ENCODE assay signal across 24 mouse cellular contexts in the genomic region with DNA sequence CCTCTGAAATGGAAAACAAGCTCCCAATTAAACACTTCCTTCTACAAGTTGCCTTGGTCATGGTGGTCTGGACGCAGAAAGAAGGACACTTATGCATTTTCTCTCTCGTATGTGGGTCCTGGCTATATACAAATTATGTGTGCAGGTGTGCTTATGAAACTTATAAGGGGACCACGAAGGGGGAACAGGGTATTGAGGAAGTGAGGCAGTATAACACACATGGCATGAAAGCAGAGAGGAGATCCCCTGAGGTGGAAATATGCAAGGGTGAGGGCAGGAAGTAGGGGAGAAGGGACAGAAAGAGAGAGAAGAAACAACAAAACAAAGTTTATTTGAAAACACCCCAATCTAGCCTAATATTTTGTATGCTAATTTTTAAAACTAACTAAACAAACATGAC.
"Had no signal": no experiment of that assay in that cellular context is flagged by ENCODE, and none has a peak within 500 bp of the region (broad histone marks: within the 10 kb centered on the region; RNA-seq: fewer than 3 reads in every experiment).

No protein-coding gene starts in this region.

- H3K4me2 ChIP-seq: limb, embryonic 13.5 days; liver, embryonic 12.5 days; liver, embryonic 15.5 days; lung, embryonic 15.5 days; midbrain, embryonic 12.5 days; midbrain, embryonic 15.5 days; neural tube, embryonic 12.5 days; neural tube, embryonic 15.5 days had no signal

- H3K4me3 ChIP-seq: limb, embryonic 13.5 days; liver, embryonic 12.5 days; liver, embryonic 15.5 days; lung, embryonic 15.5 days; midbrain, embryonic 12.5 days; midbrain, embryonic 15.5 days; neural tube, embryonic 12.5 days; neural tube, embryonic 15.5 days had no signal

- H3K27ac ChIP-seq: kidney, postnatal 0 days; limb, embryonic 13.5 days; liver, embryonic 12.5 days; liver, embryonic 15.5 days; lung, embryonic 15.5 days; midbrain, embryonic 12.5 days; midbrain, embryonic 15.5 days; neural tube, embryonic 12.5 days; neural tube, embryonic 15.5 days; stomach, postnatal 0 days had no signal

- ATAC-seq: intestine, embryonic 16.5 days; liver, embryonic 12.5 days; midbrain, embryonic 15.5 days had no signal

- H3K9me3 ChIP-seq: limb, embryonic 13.5 days; liver, embryonic 12.5 days; liver, embryonic 15.5 days; lung, embryonic 15.5 days; midbrain, embryonic 12.5 days; midbrain, embryonic 15.5 days; neural tube, embryonic 12.5 days; neural tube, embryonic 15.5 days had no signal

- H3K36me3 ChIP-seq: limb, embryonic 13.5 days; liver, embryonic 12.5 days; liver, embryonic 15.5 days; lung, embryonic 15.5 days; midbrain, embryonic 12.5 days; midbrain, embryonic 15.5 days; neural tube, embryonic 12.5 days; neural tube, embryonic 15.5 days had no signal

- H3K9ac ChIP-seq: limb, embryonic 13.5 days; liver, embryonic 12.5 days; liver, embryonic 15.5 days; lung, embryonic 15.5 days; midbrain, embryonic 12.5 days; midbrain, embryonic 15.5 days; neural tube, embryonic 12.5 days; neural tube, embryonic 15.5 days had no signal

- H3K4me1 ChIP-seq: limb, embryonic 13.5 days; liver, embryonic 12.5 days; liver, embryonic 15.5 days; lung, embryonic 15.5 days; midbrain, embryonic 15.5 days; neural tube, embryonic 15.5 days had no signal

- DNase-seq: kidney, adult 18-20 months; kidney, postnatal 25 days; left cerebral cortex, postnatal 4 days; liver; lung, adult 18-20 months; lung, postnatal 10 days; lung, postnatal 36 days; retina, postnatal 1 day; right cerebral cortex, postnatal 25 days; spleen, adult 18-20 months; thymus, adult 2 months; thymus, postnatal 14 days; thymus, postnatal 4 days had no signal

- H3K27me3 ChIP-seq: limb, embryonic 13.5 days; liver, embryonic 12.5 days; liver, embryonic 15.5 days; lung, embryonic 15.5 days; midbrain, embryonic 12.5 days; midbrain, embryonic 15.5 days; neural tube, embryonic 12.5 days; neural tube, embryonic 15.5 days had no signal
